Mouse (Mus musculus): ENCODE measurements around the gene Pth2.
"Not testable (repeated sequence)": the region's sequence is repeated elsewhere in the genome, so short reads cannot be mapped to it uniquely, and the experiment has no call there.

The Pth2 gene

DNA sequence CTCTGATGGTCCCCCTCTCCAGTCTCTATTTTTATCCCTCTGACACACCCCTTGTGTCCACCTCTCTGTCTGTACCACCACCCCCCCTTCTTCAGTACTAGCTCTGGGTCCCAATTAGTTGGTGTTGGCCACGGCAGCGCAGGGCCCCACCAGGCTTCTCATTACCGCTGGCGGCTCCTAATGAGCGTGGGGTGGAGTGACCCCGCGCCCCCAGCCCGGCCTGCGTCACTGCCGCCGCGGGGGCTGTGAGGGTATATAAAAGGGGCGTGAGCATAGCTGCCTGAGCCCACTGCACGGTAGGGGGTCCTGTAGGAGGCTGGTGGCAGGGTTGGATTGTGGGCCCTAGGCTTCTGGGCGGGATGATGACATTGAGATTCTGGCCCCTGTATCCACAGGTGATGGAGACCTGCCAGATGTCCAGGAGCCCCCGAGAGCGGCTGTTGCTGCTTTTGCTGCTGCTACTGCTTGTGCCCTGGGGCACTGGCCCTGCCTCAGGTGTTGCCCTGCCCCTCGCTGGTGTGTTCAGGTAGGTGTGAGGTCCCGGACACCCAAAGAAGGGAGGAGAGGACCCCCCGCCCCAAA, at the start of gene Pth2:
Pth2 (plus strand) TSS at position 100 of the 582 bp plus-strand sequence.
- no peak for DNase-seq (ENCODE audit: low spot score in 2 of 2)

DNA sequence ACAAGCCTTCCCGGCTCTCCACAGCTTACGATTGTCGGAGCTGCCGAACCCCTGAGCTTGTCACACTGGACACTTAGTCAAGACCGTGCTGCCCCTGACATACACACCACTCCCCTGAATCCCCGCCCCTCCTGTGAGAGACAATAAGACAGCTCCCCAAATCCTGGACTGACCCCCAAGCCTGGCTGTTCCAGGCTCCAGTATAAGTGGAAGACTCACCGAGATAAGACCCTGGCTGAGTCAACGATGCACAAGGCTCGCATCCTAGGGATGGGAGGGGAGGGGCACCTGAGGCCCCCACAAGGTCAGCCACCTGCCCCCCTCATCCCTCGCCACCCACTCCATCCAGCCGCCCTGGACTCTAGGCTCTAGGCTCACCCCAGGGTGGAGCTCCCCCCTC, 48.9 kb upstream of the Pth2 start:
- no peak for DNase-seq (ENCODE audit: low spot score in 2 of 2)

DNA sequence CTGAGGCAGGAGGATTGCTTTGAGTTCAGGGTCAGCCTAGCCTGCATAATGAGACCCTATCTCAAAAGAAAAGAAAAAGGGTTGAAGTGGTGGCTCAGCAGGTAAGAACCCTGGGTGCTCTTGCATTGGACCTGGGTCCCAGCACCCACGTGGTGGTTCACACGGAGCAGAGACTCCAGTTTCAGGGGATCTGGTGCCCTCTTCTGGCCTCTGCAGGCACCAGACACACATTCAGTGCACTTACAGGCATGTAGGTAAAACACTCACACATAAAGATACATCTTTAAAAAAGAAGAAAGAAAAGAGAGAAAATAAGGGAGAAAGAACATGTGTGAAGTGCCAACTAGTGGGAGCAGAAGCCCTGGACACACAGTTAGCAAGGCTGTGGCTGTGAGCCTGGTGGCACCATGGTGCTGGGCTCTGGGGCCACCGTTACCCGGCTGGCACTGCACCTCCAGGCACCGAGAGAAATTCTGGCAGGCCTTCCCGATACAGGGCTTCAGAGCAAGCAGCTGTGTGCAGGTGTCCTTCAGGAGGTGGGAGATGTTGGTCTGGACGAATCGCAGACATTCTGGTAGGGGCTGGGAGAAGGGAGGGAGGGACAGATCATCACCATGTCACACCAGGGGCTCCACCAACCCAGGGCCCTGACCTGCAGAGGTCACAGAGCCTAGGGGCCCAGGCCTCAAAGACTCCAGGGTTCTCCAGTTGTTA, 47.2 kb upstream of the Pth2 start:
- DNase-seq (ENCODE audit: low spot score in 2 of 2) = no peak

DNA sequence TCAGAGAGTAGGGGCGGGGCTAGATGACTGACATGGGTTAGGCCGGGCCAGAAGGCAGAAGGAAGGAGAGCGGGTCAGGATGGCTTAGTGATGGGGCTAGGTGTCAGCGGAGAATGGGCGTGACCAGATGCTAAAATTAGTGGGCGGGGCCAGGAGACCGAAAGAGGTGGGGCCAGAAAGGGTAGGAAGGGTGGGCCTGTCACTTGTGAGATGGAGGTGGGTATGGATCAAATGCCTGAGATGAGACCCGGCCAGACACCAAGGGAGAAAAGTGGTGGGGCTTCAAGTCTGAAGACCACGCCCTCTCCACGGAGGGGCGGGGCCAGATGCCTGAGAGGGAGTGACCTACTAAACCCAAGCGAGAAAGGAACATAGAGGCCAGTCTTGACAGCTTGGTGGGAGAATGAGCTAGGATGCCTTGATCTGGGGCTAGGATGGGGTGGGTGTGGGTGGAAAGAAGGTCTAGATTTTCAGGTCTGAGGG, 46.2 kb upstream of the Pth2 start:
- DNase-seq (ENCODE audit: low spot score in 2 of 2) = no peak

DNA sequence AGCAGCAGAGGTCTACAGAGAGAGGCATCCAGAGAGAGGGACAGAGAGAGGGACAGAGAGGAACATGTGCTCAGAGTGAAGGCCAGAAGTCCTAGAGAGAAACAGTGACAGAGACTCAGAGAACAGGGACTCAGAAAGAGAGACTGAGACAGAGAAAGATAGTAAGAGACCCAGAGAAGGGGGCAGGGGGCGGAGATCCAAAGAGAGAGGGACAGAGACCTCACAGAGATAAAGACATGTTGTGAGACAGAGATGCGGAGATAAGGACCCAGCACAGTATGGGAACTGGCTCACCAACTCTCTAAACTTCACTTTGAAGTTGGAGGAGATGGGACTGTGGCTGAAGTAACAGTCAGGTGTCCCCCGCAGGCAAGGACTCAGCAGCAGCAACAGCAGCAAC, 45.4 kb upstream of the Pth2 start:
- no peak for DNase-seq (ENCODE audit: low spot score in 2 of 2)

DNA sequence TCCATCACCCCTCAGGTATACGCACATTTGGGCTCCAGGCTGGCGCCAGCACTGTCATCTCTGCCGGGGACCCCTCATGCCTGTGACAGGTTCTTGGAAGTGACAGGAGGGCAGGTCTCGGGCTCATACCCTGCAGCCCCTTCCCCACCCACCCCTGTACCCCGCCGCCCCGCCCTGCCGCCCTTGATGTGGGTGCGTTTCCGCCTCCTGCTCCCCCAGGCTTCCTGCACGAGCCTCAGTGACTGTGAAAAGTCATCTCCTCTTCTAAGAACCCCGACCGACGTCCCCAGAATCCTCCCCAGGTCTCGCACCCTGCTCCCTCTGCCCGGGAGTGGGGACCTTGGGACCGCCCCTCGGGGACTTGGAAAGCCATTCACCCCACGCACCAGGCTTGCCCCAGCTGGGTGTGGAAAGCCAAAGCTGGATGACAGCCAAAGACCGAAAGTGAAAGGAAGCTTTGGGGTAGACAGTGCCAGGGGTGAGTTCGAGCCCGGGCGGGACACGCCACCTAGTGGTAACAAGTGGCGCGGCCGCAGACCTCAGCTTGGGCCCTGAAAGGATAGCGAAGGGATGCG, 44.7 kb upstream of the Pth2 start, which contains the start of the genes Gm45713 and Flt3l:
Gm45713 (minus strand) TSS at position 239 of the 575 bp plus-strand sequence.
Flt3l (minus strand) TSS at position 440 of the 575 bp plus-strand sequence.
- DNase-seq (ENCODE audit: low spot score in 2 of 2) = peak; percentile 86 to 89

DNA sequence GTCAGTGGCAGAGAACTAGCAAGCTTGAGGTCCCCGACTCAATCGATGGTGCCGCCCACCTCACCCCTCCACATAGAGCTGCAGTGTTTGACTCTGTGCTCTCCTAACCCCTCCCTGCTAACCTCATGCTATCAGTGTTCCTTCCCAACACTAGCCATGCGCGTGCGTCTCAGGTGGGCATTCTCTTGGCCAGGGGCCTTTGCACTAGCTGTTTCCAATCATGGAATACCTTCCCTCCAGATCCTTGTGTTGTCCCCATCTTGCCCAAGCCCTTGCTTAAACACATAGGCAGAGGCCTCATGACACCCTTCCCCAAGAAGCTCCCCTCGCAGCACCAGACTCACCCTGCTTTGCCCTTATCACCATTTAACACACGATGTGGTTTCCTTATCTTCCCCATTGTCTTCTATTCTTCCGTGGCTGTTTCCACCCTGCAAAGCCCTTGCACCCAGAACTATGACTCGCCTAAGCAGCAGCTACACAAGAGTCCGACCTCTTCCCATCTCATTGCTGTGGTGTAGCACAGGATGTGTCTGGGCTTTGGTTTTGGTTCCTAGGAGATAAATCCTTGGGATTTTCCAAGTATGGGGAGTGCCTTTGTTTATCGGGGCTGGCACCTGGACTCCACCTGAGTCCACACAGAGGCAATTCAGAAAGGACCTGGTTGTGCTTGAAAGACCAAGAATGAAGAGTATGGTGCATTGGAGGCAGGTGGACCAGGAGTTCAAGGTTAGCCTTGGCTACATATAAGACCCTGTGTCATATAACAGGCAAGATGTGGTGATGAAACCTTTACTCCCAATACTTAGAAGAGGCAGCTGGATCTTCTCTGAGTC, 43.4 kb upstream of the Pth2 start:
- DNase-seq (ENCODE audit: low spot score in 2 of 2) = no peak

DNA sequence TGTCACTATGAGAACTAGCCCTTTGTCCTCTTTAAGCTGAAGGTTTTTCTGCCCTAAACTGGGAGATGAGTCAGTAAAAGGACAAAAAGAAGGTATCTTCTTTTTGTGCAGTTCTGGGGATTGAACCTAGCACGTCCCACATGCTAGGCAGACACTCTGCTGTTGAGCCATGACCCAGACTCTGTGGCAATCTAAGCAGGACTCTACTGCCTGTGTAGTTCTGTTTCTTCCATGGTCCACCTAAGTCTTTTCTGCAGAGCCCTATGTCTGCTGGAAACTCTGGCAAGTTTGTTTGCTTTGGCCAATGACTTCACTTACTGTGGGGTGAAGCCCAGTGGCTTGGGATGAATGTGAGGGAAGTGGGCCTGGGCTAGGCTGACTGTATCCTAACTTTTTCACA, 42.4 kb upstream of the Pth2 start:
- no peak for DNase-seq (ENCODE audit: low spot score in 2 of 2)

DNA sequence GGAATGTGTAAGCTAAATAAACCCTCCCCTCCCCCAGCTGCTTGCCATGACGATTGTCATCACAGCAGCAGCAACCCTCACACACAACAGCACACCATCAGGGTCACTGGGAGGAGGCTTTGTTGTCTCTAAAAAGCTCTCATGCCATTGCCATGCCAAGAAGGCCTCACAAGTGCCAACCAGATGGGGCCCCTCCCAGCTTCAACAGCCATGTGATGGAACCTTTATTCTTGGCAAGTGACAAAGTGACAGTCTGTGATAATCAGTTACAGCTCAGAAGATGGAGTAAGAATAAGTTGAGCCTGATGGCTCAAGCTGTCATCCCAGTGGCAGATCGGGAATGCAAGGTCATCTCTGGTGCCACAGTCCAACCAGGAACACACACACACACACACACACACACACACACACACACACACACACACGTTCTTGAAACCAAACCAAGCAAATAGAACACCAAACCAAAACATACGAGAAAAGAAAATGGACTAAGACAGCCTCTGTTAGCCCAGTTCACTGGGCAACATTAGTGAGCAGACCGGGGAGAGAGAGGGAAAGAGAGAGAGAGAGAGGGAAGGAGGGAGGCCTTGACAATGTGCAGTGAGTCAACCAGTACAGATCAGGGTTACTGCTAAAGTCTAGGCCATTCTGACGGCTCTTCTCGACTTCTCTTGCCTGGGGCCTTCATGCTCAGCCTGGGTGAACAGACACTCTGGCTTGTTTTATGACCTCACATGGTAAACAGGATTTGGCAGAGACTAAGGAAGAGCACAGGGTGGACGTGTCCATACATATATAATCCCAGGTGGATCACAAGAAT, 40.7 kb upstream of the Pth2 start:
- DNase-seq (ENCODE audit: low spot score in 2 of 2) = no peak

DNA sequence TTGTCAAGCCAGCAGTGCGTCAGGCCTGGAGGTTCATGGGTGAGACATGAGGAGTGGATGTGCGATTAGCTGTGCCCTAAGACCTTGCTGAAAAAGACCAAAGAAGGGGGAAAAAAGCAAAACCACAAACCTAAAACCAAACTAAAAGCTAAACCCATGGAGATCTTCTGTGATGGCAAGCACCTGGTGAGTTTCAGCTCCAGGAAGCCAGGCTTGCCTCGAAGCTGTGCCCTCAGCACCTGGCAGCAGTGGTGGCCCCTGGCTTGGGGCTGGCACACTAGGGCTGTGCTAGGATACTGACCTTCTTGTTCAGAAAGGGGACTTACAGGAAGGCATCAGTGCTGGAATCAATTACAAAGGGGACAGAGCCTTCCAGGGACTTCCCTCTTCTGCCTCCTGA, 39.5 kb upstream of the Pth2 start:
- no peak for DNase-seq (ENCODE audit: low spot score in 2 of 2)

DNA sequence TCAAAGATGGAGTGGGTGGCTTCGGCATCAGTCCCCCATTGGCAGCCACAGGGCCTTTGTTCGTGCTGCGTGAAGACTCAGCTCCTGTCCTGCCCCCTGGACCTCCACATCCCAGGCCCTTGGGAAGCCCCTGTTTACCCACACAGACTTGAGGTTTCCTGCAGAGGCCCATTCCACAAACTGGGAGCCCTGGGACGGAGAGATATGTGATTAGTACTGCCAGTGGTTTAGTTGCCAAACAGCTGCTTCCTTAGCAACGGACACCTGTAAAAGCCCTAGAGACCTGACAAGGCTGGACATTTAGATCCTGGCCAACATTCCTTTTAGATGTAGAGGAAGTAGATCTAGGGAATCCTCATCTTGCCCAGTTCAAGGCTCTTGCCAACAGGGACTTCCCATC, 38.9 kb upstream of the Pth2 start:
- no peak for DNase-seq (ENCODE audit: low spot score in 2 of 2)

DNA sequence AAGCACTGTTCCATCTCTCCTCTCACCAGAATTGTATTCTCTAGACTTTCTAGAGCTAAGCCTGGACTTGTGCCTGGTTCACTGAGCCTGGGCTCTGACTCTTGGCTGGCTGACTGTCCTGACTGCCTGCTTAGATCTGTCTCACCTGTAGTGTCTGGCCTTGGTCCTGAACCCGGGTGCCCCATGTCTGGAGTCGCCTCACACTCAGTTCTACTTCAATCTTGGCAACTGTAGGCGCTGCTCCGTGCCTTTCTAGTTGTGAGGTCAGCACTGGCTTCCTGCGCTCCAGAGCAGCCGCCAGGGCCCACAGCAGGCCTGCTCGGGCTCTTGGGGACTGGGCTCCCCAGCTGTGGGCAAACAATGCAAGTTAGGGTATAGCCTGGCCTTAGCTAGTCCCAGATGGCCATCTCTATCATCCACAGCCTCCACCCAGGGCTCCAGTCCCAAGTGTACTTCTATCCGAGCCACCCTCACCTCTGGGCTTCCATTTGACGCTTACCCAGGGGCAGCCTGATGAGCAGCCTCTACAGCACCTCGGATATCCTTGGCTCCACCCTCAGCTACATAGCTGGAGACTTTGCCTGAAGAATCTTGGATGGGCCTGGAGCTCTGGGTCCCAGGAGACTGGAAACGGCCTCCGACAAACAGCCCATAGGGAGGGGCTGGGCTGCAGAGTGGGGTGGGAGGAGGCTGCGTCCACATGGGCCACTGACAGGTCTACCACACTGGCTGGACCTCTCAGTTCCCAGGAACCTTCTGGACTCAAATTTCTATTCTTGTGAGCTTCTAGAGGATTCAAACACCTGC, 36.2 kb upstream of the Pth2 start:
- no peak for DNase-seq (ENCODE audit: low spot score in 2 of 2)

DNA sequence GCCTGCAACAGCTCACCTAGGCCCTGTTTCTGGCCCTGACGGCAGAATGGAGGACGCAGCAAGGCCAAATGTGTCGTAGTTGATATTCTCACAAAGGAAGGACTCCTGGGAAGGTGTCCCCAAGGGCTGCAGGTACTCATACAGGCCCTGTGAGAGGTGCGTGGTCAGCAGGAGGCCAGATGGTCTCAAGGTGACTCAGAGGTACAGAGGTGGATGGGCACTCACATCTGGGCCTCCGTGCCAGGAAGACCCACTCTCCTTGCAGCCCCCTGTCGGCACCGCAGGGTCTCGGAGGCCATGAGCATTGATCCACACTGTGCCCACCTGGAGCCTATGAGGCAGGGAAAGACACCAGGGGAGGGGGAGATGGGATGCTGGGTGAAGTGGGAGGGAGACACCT, 35.3 kb upstream of the Pth2 start:
- DNase-seq (ENCODE audit: low spot score in 2 of 2) = no peak

DNA sequence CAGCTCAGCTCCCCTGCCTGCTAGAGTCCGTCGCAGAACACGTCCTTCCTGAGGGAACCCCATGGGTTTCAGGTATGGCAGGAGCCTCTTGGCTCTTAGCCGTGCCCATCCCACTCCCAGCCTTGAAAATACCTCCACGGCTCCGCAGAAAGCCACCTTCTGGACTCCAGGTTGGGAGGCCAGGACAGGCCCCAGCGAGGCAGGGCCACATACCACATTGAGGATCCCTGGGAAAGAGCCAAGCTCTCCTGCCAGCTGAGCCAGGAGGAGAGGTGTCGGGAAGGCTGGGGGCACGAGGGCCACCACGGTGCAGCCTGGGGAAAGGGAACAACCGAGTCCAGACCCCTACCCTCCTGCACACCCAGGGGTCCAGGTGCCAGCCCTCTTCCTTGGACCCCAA, 33.5 kb upstream of the Pth2 start:
- DNase-seq (ENCODE audit: low spot score in 2 of 2) = no peak

DNA sequence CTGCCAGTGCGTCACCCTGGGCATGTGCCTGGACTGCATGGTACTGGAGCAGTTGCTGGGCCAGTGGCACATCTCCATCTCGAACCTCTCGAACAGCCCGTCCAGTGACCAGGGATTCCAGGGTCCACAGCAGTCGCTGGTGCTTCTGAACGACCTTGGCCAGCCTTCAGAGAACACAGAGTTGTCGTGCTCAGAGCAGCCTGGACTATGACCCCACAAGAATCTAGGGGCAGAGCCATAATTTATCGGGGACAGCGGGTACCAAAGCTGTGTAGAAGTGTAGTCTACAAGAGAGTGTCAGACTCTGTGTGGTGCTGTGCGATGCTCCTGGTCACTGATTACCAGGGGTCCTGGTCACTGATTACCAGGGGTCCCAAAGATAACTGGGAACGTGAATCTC, 32.9 kb upstream of the Pth2 start:
- DNase-seq (ENCODE audit: low spot score in 2 of 2) = no peak

DNA sequence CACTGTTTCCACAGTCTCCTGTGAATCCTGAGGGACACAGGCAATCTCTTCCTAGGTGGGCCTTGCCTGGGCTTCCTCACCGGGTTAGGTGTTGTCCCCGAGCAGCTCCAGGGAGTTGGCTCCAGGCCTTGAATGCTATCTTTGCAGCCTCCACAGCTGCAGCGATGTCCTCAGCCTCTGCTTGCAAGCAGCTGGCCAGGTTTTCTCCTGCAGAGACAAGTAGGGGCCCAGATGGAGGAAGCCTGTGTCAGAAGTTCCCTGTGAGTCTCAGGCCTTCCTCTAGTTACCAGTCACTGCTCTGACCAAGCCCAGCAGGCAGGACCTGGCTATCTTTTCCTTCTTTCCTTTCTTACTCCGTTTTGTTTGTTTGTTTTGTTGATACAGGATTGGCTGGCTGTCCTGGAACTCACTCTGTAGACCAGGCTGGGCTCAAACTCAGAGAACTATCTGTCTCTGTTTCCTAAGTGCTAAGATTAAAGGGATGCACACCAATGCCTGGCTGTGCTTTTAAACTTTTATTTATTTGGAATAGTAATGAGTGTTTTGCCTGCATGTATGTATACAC, 32.2 kb upstream of the Pth2 start:
- no peak for DNase-seq (ENCODE audit: low spot score in 2 of 2)

DNA sequence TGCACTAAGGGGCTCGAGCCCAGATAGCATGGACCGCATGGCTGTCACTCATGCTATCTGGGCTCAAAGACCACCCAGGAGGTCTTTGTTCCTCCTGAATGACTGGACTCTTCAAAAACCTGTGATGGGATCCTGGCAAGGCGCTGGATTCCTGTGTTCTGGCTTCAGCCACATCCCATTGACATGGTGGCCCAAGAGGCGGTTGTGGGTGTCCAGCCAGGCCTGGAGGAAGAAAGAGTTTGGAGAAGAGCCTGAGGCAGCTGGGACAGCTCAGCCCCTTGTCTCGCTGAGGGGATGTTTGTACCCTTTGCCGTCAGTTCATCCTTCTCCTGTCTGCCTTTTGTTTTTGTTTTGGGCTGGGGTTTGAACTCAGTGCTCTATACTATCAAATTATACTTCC, 31.2 kb upstream of the Pth2 start:
- DNase-seq (ENCODE audit: low spot score in 2 of 2) = no peak

DNA sequence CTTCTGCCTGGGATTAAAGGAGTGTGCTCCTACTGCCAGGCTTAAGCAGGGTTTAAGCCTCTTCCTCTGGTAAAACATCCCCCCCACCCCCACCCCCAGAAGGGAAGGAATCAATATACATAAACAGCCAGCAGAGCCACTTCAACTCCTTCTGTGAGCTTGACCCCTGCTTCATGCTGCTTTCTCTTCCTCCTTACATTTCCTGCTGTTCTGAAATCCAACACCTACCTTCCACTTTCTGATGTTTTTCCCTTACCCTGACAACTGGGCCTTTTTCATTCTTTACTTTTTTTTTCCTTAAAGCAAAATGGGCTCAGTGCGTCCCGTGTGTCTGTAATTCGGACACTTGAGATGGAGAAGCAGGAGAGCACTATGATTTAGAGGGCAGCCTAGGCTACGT, 30.5 kb upstream of the Pth2 start:
- no peak for DNase-seq (ENCODE audit: low spot score in 2 of 2)

DNA sequence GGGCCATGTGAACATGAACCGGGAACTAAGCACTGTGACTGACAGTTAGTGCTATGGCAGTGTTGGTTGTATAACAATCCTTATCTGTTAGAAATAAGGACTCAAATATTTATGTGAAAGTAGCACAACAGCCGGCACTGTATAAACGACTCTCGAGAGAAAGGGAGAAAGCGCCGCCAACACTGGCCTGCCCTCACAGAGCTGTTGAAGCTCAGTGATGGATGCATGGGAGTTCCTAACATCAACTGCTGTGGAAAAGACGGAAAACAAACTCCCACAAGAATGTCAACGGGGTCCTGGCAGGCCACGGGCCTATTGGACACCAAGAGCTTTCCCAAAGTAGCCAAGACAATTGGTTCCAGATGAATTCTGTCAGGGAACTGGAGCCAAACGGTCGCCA, 29.5 kb upstream of the Pth2 start:
- no peak for DNase-seq (ENCODE audit: low spot score in 2 of 2)

DNA sequence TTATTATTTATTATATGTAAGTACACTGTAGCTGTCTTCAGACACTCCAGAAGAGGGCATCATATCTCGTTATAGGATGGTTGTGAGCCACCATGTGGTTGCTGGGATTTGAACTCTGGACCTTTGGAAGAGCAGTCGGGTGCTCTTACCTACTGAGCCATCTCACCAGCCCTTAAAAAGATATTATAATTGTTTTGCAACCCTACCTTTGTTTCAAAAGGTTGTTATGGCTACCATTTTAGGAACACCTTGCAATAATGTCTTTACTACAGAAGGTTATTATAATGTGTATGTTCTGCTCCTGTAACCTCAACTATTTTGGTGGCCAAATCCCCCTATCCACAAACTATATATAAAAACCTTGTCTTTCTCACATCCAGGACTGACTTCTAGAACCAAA, 27.7 kb upstream of the Pth2 start:
- not testable (repeated sequence) for DNase-seq (ENCODE audit: low spot score in 2 of 2)

Measured in frontal cortex, postnatal 25 days (tissue).